ENCODE assay signal across 30 mouse cellular contexts in the genomic region with DNA sequence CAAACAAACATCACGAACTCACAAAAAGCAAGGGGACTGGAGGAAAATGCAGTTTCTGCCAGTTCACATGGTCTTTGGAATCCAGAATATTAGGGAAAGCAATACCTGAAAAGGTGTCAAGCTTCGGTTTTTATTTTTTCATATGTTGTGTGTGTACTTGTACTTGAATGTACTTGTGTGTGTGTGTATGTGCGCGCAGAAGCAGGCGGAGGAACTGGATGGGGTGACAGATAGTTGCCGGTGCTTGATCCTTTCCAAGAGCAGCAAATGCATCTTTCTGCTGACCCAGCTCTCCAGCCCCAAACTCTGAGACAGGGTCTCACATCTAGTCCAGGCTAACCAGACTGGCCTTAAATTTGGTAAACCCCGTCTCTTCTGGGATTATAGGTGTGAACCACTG. TPM values are rescaled to one million over a fixed set of nuclear protein-coding genes. Genes with fewer than 3 reads are reported as not detected.
A peak's percentile ranks its signal among the peaks of the same experiment; 100 is the strongest.
DNase-seq lines count a peak whose midpoint lies in the region; ATAC-seq and TF ChIP-seq lines count a peak whose summit lies in the region.
"Had no signal": no experiment of that assay in that cellular context is flagged by ENCODE, and none has a peak within 500 bp of the region (broad histone marks: within the 10 kb centered on the region; RNA-seq: fewer than 3 reads in every experiment).

No protein-coding gene starts in this region.

- no peak for TF ChIP-seq POLR2A in bone marrow, adult 2 months (IDR thresholded peaks at IDR 0.05; ENCODE audit: borderline replicate concordance, control insufficient read depth, low read depth, low read length)

- TF ChIP-seq CTCF in liver, postnatal 0 days (IDR thresholded peaks at IDR 0.05; ENCODE audit: low read depth) = no peak
- no peak for TF ChIP-seq CTCF in bone marrow, adult 2 months (IDR thresholded peaks at IDR 0.05; ENCODE audit: control insufficient read depth, insufficient read depth, low read length)
- TF ChIP-seq CTCF in forebrain, postnatal 0 days (IDR thresholded peaks at IDR 0.05; ENCODE audit: low read depth) = no peak

- ATAC-seq in heart, embryonic 15.5 days (replicated peaks; ENCODE audit: insufficient number of reproducible peaks, insufficient read depth, low FRiP score, low read depth) = no peak
- ATAC-seq in liver, embryonic 13.5 days (ENCODE audit: low read depth) = no peak
- no peak for ATAC-seq in liver, postnatal 0 days
- no peak for ATAC-seq in liver, embryonic 15.5 days (ENCODE audit: insufficient read depth)
- no peak for ATAC-seq in forebrain, postnatal 0 days
- ATAC-seq: forebrain, embryonic 15.5 days; midbrain, embryonic 16.5 days had no signal

- H3K4me1 ChIP-seq in heart, embryonic 15.5 days (replicated peaks) = peaks cover 16% of the 10 kb centered on the region
- peaks cover 42% of the 10 kb centered on the region for H3K4me1 ChIP-seq in liver, embryonic 13.5 days (replicated peaks)
- H3K4me1 ChIP-seq in liver, postnatal 0 days (ENCODE audit: insufficient read depth) = peaks cover 28% of the 10 kb centered on the region
- H3K4me1 ChIP-seq in bone marrow, adult 2 months (ENCODE audit: control insufficient read depth, insufficient read depth, low read length) = peaks cover 9% of the 10 kb centered on the region; the same call in 1 of the 2 replicates
- H3K4me1 ChIP-seq in liver, embryonic 15.5 days (replicated peaks) = peaks cover 49% of the 10 kb centered on the region
- H3K4me1 ChIP-seq in forebrain, postnatal 0 days (ENCODE audit: insufficient read depth) = 0 out of 2 replicates have a peak, but pooled peaks cover 4% of the 10 kb centered on the region

- H3K9me3 ChIP-seq in heart, embryonic 15.5 days (replicated peaks) = no peaks in the 10 kb centered on the region
- no peaks in the 10 kb centered on the region for H3K9me3 ChIP-seq in liver, embryonic 13.5 days (replicated peaks)
- no peaks in the 10 kb centered on the region for H3K9me3 ChIP-seq in liver, postnatal 0 days (ENCODE audit: low read length)
- H3K9me3 ChIP-seq in liver, embryonic 15.5 days (replicated peaks) = no peaks in the 10 kb centered on the region
- no peaks in the 10 kb centered on the region for H3K9me3 ChIP-seq in forebrain, postnatal 0 days (ENCODE audit: low read length)
- H3K9me3 ChIP-seq: forebrain, embryonic 15.5 days; G1E; hindbrain, embryonic 15.5 days had no signal

- no peaks in the 10 kb centered on the region for H3K27me3 ChIP-seq in heart, embryonic 15.5 days
- H3K27me3 ChIP-seq in liver, embryonic 13.5 days = no peaks in the 10 kb centered on the region
- no peaks in the 10 kb centered on the region for H3K27me3 ChIP-seq in liver, postnatal 0 days (ENCODE audit: insufficient read depth, low read length)
- H3K27me3 ChIP-seq in liver, embryonic 15.5 days = no peaks in the 10 kb centered on the region
- H3K27me3 ChIP-seq in forebrain, postnatal 0 days (ENCODE audit: insufficient read depth, low read length) = no peaks in the 10 kb centered on the region
- H3K27me3 ChIP-seq: CH12.LX; forebrain, embryonic 15.5 days; hindbrain, embryonic 15.5 days had no signal

- intact Hi-C loops in heart, postnatal 25 days (cut with DNase I) = loop anchor here (2.0 kb wide), 1 partner anchor 20 kb away; no protein-coding TSS in a partner anchor

- peaks cover 15% of the 10 kb centered on the region for H3K36me3 ChIP-seq in heart, embryonic 15.5 days
- H3K36me3 ChIP-seq in liver, embryonic 13.5 days = peaks cover 30% of the 10 kb centered on the region
- peaks cover 17% of the 10 kb centered on the region; the same call in 1 of the 2 replicates for H3K36me3 ChIP-seq in liver, postnatal 0 days (replicated peaks; ENCODE audit: insufficient read depth, low read length)
- peaks cover 32% of the 10 kb centered on the region for H3K36me3 ChIP-seq in liver, embryonic 15.5 days (replicated peaks)
- H3K36me3 ChIP-seq in forebrain, postnatal 0 days (ENCODE audit: insufficient read depth) = peaks cover 22% of the 10 kb centered on the region

- H3K4me2 ChIP-seq in heart, embryonic 15.5 days = no peak overlapping the region
- H3K4me2 ChIP-seq in liver, embryonic 13.5 days = no peak overlapping the region
- H3K4me2 ChIP-seq in liver, postnatal 0 days (ENCODE audit: low read depth, low read length) = no peak overlapping the region
- no peak overlapping the region for H3K4me2 ChIP-seq in liver, embryonic 15.5 days
- H3K4me2 ChIP-seq in forebrain, postnatal 0 days (ENCODE audit: low read depth) = no peak overlapping the region

- TF ChIP-seq EP300 in liver, postnatal 0 days (IDR thresholded peaks at IDR 0.05; ENCODE audit: low read depth) = no peak

- DNase-seq in heart, postnatal 25 days (ENCODE audit: low spot score) = no peak
- no peak for DNase-seq in liver, embryonic 13.5 days
- DNase-seq in liver, postnatal 0 days = no peak
- DNase-seq in forebrain, postnatal 0 days = no peak
- DNase-seq: adrenal gland, adult 2 months; B cell, adult 2 months; cerebellum, adult 18-20 months; cerebellum, postnatal 14 days; gastrocnemius, postnatal 10 days; heart, postnatal 4 days; kidney, adult 2 months; left cerebral cortex, postnatal 4 days; thymus, adult 2 months had no signal

- H3K27ac ChIP-seq in heart, embryonic 15.5 days = peak overlapping the region; percentile 25
- H3K27ac ChIP-seq in liver, embryonic 13.5 days = no peak overlapping the region
- no peak overlapping the region for H3K27ac ChIP-seq in liver, postnatal 0 days (ENCODE audit: low read depth)
- peak overlapping the region; percentile 9; the same call in 1 of the 2 replicates for H3K27ac ChIP-seq in bone marrow, adult 2 months (ENCODE audit: control insufficient read depth, insufficient read depth, low read depth, low read length, poor library complexity)
- peak overlapping the region; percentile 11; the same call in 1 of the 2 replicates for H3K27ac ChIP-seq in liver, embryonic 15.5 days (replicated peaks)
- no peak overlapping the region for H3K27ac ChIP-seq in forebrain, postnatal 0 days (ENCODE audit: low read depth, low read length)
- H3K27ac ChIP-seq: forebrain, embryonic 15.5 days; hindbrain, embryonic 15.5 days; kidney, postnatal 0 days had no signal

- no peak overlapping the region for H3K4me3 ChIP-seq in heart, embryonic 15.5 days
- H3K4me3 ChIP-seq in liver, embryonic 13.5 days (replicated peaks) = no peak overlapping the region
- no peak overlapping the region for H3K4me3 ChIP-seq in liver, postnatal 0 days (ENCODE audit: low read depth, low read length)
- no peak overlapping the region for H3K4me3 ChIP-seq in bone marrow, adult 2 months (replicated peaks; ENCODE audit: control insufficient read depth, low read depth, low read length)
- no peak overlapping the region for H3K4me3 ChIP-seq in liver, embryonic 15.5 days (replicated peaks)
- no peak overlapping the region for H3K4me3 ChIP-seq in forebrain, postnatal 0 days (ENCODE audit: low read depth, low read length)
- H3K4me3 ChIP-seq: hindbrain, embryonic 15.5 days had no signal

- WGBS in heart, embryonic 15.5 days = 87% methylated on average over 7 of the region's 7 CpGs
- WGBS in liver, embryonic 13.5 days (ENCODE audit: insufficient replicate concordance) = 90% methylated on average over 7 of the region's 7 CpGs
- 88% methylated on average over 7 of the region's 7 CpGs for WGBS in liver, postnatal 0 days (ENCODE audit: insufficient replicate concordance)
- WGBS in bone marrow, adult 2 months = 92% methylated on average over 7 of the region's 7 CpGs
- WGBS in liver, embryonic 15.5 days (ENCODE audit: insufficient replicate concordance) = 82% methylated on average over 7 of the region's 7 CpGs
- 95% methylated on average over 7 of the region's 7 CpGs for WGBS in forebrain, postnatal 0 days

- no peak overlapping the region for H3K9ac ChIP-seq in heart, embryonic 15.5 days
- H3K9ac ChIP-seq in liver, embryonic 13.5 days = 0 out of 2 replicates have a peak overlapping the region, but pooled peaks have one; percentile 9
- no peak overlapping the region for H3K9ac ChIP-seq in liver, postnatal 0 days (replicated peaks)
- H3K9ac ChIP-seq in liver, embryonic 15.5 days = no peak overlapping the region
- H3K9ac ChIP-seq in forebrain, postnatal 0 days = no peak overlapping the region
- H3K9ac ChIP-seq: forebrain, embryonic 15.5 days; hindbrain, embryonic 15.5 days had no signal

RNA-seq across cellular contexts. Expression of a gene that starts 7.1 kb away (rescaled TPM):
- 16.5 and 20.0 TPM in 2 replicates for polyA plus RNA-seq in heart, embryonic 15.5 days (2015; fragmentation: Nextera tagmentation; extraction: Ambion mirVana)
- 1 to 10 TPM; 6.4 to 6.6 TPM for total RNA-seq in heart, postnatal 25 days (2021)
- 9.4 and 10.5 TPM in 2 replicates for polyA plus RNA-seq in liver, embryonic 13.5 days (2015; fragmentation: Nextera tagmentation; extraction: Ambion mirVana)
- 4.6 and 4.9 TPM in 2 replicates for polyA plus RNA-seq in liver, postnatal 0 days (2015; fragmentation: Nextera tagmentation; extraction: Ambion mirVana)
- polyA plus RNA-seq in bone marrow, adult 2 months (2011; ENCODE audit: insufficient read depth, insufficient read length, low replicate concordance, missing spikeins) = 9.2 and 21.7 TPM in 2 replicates
- 7.8 and 7.9 TPM in 2 replicates for polyA plus RNA-seq in liver, embryonic 15.5 days (2015; fragmentation: Nextera tagmentation; extraction: Ambion mirVana)
- 23.4 and 34.8 TPM in 2 replicates for total RNA-seq in forebrain, postnatal 0 days (2014; rRNA removed)
- 20.0 and 23.7 TPM in 2 replicates for polyA plus RNA-seq in forebrain, postnatal 0 days (2015; fragmentation: Nextera tagmentation; extraction: Ambion mirVana)

RNA-seq across cellular contexts. Expression of a gene that starts 21.3 kb away (rescaled TPM):
- polyA plus RNA-seq in heart, embryonic 15.5 days (2015; fragmentation: Nextera tagmentation; extraction: Ambion mirVana) = 87.3 and 88.2 TPM in 2 replicates
- total RNA-seq in heart, postnatal 25 days (2021) = 10 to 100 TPM; 61.9 to 69.2 TPM
- 41.5 and 50.9 TPM in 2 replicates for polyA plus RNA-seq in liver, embryonic 13.5 days (2015; fragmentation: Nextera tagmentation; extraction: Ambion mirVana)
- polyA plus RNA-seq in liver, postnatal 0 days (2015; fragmentation: Nextera tagmentation; extraction: Ambion mirVana) = 33.4 and 34.6 TPM in 2 replicates
- 24.4 and 27.9 TPM in 2 replicates for polyA plus RNA-seq in bone marrow, adult 2 months (2011; ENCODE audit: insufficient read depth, insufficient read length, low replicate concordance, missing spikeins)
- 36.4 and 37.3 TPM in 2 replicates for polyA plus RNA-seq in liver, embryonic 15.5 days (2015; fragmentation: Nextera tagmentation; extraction: Ambion mirVana)
- 29.4 and 41.0 TPM in 2 replicates for total RNA-seq in forebrain, postnatal 0 days (2014; rRNA removed)
- polyA plus RNA-seq in forebrain, postnatal 0 days (2015; fragmentation: Nextera tagmentation; extraction: Ambion mirVana) = 71.8 and 90.1 TPM in 2 replicates

RNA-seq across cellular contexts. Expression of a gene that starts 21.8 kb away (rescaled TPM):
- polyA plus RNA-seq in heart, embryonic 15.5 days (2015; fragmentation: Nextera tagmentation; extraction: Ambion mirVana) = 41.1 and 47.3 TPM in 2 replicates
- total RNA-seq in heart, postnatal 25 days (2021) = 10 to 100 TPM; 24.5 to 25.7 TPM
- polyA plus RNA-seq in liver, embryonic 13.5 days (2015; fragmentation: Nextera tagmentation; extraction: Ambion mirVana) = 26.8 and 31.6 TPM in 2 replicates
- 15.9 and 17.8 TPM in 2 replicates for polyA plus RNA-seq in liver, postnatal 0 days (2015; fragmentation: Nextera tagmentation; extraction: Ambion mirVana)
- 20.2 and 33.5 TPM in 2 replicates for polyA plus RNA-seq in bone marrow, adult 2 months (2011; ENCODE audit: insufficient read depth, insufficient read length, low replicate concordance, missing spikeins)
- 21.3 and 22.4 TPM in 2 replicates for polyA plus RNA-seq in liver, embryonic 15.5 days (2015; fragmentation: Nextera tagmentation; extraction: Ambion mirVana)
- total RNA-seq in forebrain, postnatal 0 days (2014; rRNA removed) = 58.8 and 76.3 TPM in 2 replicates
- polyA plus RNA-seq in forebrain, postnatal 0 days (2015; fragmentation: Nextera tagmentation; extraction: Ambion mirVana) = 49.5 and 62.2 TPM in 2 replicates

RNA-seq across cellular contexts. Expression of a gene that starts 34.2 kb away (rescaled TPM):
- 75.9 and 110 TPM in 2 replicates for polyA plus RNA-seq in heart, embryonic 15.5 days (2015; fragmentation: Nextera tagmentation; extraction: Ambion mirVana)
- total RNA-seq in heart, postnatal 25 days (2021) = 1 to 10 TPM; 4.3 to 5.9 TPM
- polyA plus RNA-seq in liver, embryonic 13.5 days (2015; fragmentation: Nextera tagmentation; extraction: Ambion mirVana) = 82.2 and 87.8 TPM in 2 replicates
- polyA plus RNA-seq in liver, postnatal 0 days (2015; fragmentation: Nextera tagmentation; extraction: Ambion mirVana) = 77.5 and 77.7 TPM in 2 replicates
- 45.8 and 98.2 TPM in 2 replicates for polyA plus RNA-seq in bone marrow, adult 2 months (2011; ENCODE audit: insufficient read depth, insufficient read length, low replicate concordance, missing spikeins)
- 82.2 and 82.7 TPM in 2 replicates for polyA plus RNA-seq in liver, embryonic 15.5 days (2015; fragmentation: Nextera tagmentation; extraction: Ambion mirVana)
- total RNA-seq in forebrain, postnatal 0 days (2014; rRNA removed) = 83.9 and 85.0 TPM in 2 replicates
- 171 and 189 TPM in 2 replicates for polyA plus RNA-seq in forebrain, postnatal 0 days (2015; fragmentation: Nextera tagmentation; extraction: Ambion mirVana)

RNA-seq across cellular contexts. Expression of a gene that starts 34.2 kb away (rescaled TPM):
- not detected in 2 replicates for polyA plus RNA-seq in heart, embryonic 15.5 days (2015; fragmentation: Nextera tagmentation; extraction: Ambion mirVana)
- not detected for total RNA-seq in heart, postnatal 25 days (2021)
- polyA plus RNA-seq in liver, embryonic 13.5 days (2015; fragmentation: Nextera tagmentation; extraction: Ambion mirVana) = not detected in 2 replicates
- not detected in 2 replicates for polyA plus RNA-seq in liver, postnatal 0 days (2015; fragmentation: Nextera tagmentation; extraction: Ambion mirVana)
- polyA plus RNA-seq in bone marrow, adult 2 months (2011; ENCODE audit: insufficient read depth, insufficient read length, low replicate concordance, missing spikeins) = not detected in 2 replicates
- not detected in 2 replicates for polyA plus RNA-seq in liver, embryonic 15.5 days (2015; fragmentation: Nextera tagmentation; extraction: Ambion mirVana)
- not detected in 2 replicates for total RNA-seq in forebrain, postnatal 0 days (2014; rRNA removed)
- 0.67 and 0.82 TPM in 2 replicates for polyA plus RNA-seq in forebrain, postnatal 0 days (2015; fragmentation: Nextera tagmentation; extraction: Ambion mirVana)
- total RNA-seq: adrenal gland, adult 2 months; CH12.LX; G1E; gastrocnemius, postnatal 10 days; granulocyte monocyte progenitor cell, adult 5-6 weeks; heart, postnatal 4 days; layer of hippocampus, postnatal 10 days; left cerebral cortex, postnatal 4 days had no signal
- polyA plus RNA-seq: adrenal gland, adult 2 months; embryonic facial prominence, embryonic 14.5 days; G1E; intestine, embryonic 14.5 days; kidney, adult 2 months; kidney, postnatal 0 days; large intestine, adult 2 months; liver, embryonic 16.5 days; macrophage; midbrain, embryonic 16.5 days; spleen, adult 2 months; thymus, adult 2 months had no signal

Comparison
In these comparisons a context has a peak if more than half of its experiments do, and no peak if none do; other contexts are left out.
1. H3K27ac ChIP-seq: peak in heart, embryonic 15.5 days (single experiment), bone marrow, adult 2 months (single experiment) and liver, embryonic 15.5 days (single experiment); none in liver, embryonic 13.5 days (single experiment), liver, postnatal 0 days (single experiment) and forebrain, postnatal 0 days (single experiment).